Mouse (Mus musculus): ENCODE measurements around the gene Zmym4. TPM values are rescaled to one million over a fixed set of nuclear protein-coding genes. Genes with fewer than 3 reads are reported as not detected.
"Not testable (repeated sequence)": the region's sequence is repeated elsewhere in the genome, so short reads cannot be mapped to it uniquely, and the experiment has no call there.

The Zmym4 gene
- total RNA-seq, 2 experiments from 2014 or later, result 18.0 to 19.8 TPM

GRCm38 (mm10) chr4:126983321-126983720 is 15.4 kb upstream of the Zmym4 start:
- intact Hi-C loops (cut with DNase I), result no loop called here
- no peak overlapping the region for H3K27ac ChIP-seq
- no peak for TF ChIP-seq CTCF (IDR thresholded peaks at IDR 0.05)

DNA sequence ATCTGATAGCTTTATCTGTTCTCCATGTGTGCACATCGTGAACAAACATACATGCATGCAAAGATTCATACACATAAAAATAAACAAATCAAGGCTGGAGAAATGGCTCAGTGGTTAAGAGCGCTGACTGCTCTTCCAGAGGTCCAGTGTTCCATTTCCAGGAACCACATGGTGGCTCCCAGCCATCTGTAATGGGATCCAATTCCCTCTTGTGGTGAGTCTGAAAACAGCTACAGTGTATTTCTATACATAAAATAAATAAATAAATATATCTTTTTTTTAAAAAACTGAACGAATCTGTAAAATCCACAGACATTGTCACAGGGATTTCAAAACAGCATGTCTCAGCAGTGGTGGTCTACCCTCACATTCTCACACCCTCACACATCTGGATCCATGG is 10.8 kb upstream of the Zmym4 start:
- intact Hi-C loops (cut with DNase I), result no loop called here
- Histone ChIP-seq H3K4me3 (no peak overlapping the region), H3K27ac (no peak overlapping the region)
- DNase-seq, result no peak
- peak; percentile 3; the same call in 1 of the 2 replicates for TF ChIP-seq CTCF (IDR thresholded peaks at IDR 0.05)

More at GRCm38 (mm10) chr4:126983321-126983720, 15.4 kb upstream of the Zmym4 start:
- no peak overlapping the region for H3K4me3 ChIP-seq
- no peak for DNase-seq

DNA sequence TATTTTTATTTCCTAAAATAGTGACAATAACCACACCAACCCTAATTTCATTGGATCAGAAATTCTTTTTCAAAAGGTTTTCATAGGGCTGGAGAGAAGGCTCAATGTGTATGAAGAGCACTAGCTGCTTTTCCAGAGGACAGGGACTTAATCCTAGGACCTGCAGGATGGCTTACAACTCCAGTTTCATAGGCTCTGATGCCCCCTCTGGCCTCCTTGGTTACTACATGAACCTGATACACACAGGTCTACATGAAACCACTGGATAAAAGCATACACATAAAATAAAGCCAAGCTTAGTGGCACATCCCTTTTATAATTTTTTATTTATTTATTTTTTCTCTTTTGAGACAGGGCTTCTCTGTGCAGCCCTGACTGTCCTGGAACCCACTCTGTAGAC is 9.5 kb upstream of the Zmym4 start:
- intact Hi-C loops (cut with DNase I), result no loop called here
- H3K27ac ChIP-seq, result no peak overlapping the region
- TF ChIP-seq CTCF (IDR thresholded peaks at IDR 0.05), result peak; percentile 55
- peak; percentile 32 for DNase-seq
- no peak overlapping the region for H3K4me3 ChIP-seq

DNA sequence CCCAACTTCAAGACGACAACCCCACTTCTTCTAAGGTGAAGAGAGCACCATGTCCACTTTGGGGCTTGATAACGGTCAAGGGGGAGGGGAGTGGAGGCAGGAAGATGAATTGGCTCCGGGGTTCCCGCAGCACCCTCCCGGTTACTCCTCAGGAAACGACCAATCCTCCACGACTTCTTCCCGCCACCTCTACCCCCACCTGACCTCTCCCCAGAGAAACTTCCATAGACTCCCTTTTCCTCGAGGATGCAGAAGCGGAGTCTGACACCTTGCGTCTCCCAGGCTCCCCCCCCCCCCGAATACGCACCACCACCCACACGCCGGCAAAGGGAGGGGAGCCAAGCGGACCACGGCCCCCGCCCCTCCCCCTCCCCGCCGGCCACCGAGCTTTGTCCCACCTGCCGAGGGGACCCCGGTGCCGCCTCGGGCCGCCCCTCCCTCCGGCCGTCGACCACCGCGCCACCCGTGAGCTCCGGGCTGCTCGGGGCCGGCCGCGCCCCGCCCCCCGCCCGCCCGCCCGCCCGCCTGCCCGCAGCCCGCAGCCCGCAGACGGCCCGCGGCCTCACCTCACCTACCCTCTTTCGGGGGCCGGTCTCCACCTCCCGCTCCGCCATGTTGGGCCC is 583 bp downstream of the Zmym4 start:
- no peak for TF ChIP-seq CTCF (IDR thresholded peaks at IDR 0.05)
- intact Hi-C loops (cut with DNase I), result loop anchor here (5.0 kb wide), 1 partner anchor 55 kb away; the partner anchor contains the start of gene Sfpq

GRCm38 (mm10) chr4:126958682-126959081 is 9.3 kb downstream of the Zmym4 start:
- Histone ChIP-seq H3K4me3 (no peak overlapping the region), H3K27ac (no peak overlapping the region)
- TF ChIP-seq CTCF (IDR thresholded peaks at IDR 0.05), result no peak
- intact Hi-C loops (cut with DNase I), result no loop called here
- no peak for DNase-seq

More for the DNA sequence above, 583 bp downstream of the Zmym4 start:
- Histone ChIP-seq H3K27ac (peak overlapping the region; percentile 88), H3K4me3 (peak overlapping the region; percentile 91)
- DNase-seq, result peak; percentile 21

DNA sequence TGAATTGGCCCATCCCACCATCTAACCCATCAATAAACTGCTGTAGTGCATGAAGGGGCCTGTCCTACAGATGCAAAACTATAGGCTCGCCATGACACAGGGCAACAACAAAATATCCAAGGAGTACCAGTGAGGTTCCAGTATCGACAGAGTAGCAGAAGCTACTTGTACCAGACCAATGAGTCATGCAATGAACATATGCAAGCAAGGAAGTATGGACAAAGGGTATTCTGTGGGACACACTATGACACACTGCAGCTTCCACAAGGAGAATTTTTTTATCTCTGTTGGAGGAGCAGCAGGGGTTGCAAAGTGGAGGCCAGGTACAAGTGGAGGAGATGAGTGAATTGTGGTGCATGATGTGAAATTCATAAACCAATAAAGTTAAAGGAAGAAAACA is 9.7 kb downstream of the Zmym4 start:
- intact Hi-C loops (cut with DNase I), result no loop called here
- H3K27ac ChIP-seq, result no peak overlapping the region
- no peak for DNase-seq
- no peak for TF ChIP-seq CTCF (IDR thresholded peaks at IDR 0.05)
- H3K4me3 ChIP-seq, result no peak overlapping the region

DNA sequence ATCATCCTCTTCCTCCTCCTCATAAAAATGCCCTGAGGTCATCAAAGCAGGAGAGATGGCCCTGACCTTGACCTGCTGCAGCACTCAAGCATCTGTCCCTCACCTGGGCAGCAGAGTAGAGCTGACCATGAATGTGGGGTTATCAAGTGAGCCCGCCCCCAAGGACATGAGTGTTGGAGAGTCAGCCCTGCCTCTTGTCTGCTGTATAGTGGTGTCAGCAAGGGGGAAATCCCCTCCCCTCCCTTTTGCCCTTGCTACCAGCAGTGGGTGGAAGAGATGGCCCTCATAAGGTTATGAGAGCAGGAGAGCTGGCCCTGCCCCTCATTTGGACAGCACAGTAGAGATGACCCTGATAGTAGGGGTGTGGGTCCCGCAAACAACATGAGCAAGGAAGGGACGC is 10.5 kb downstream of the Zmym4 start:
- no peak for TF ChIP-seq CTCF (IDR thresholded peaks at IDR 0.05)
- no peak for DNase-seq
- intact Hi-C loops (cut with DNase I), result no loop called here
- Histone ChIP-seq H3K4me3 (no peak overlapping the region), H3K27ac (no peak overlapping the region)

- DNase-seq; H3K27ac ChIP-seq; intact Hi-C loops (cut with DNase I); H3K4me3 ChIP-seq: not testable (repeated sequence)
- peak; percentile 8; the same call in 1 of the 2 replicates for TF ChIP-seq CTCF (IDR thresholded peaks at IDR 0.05)
Observed at GRCm38 (mm10) chr4:126950801-126951200, 17.1 kb downstream of the Zmym4 start.

DNA sequence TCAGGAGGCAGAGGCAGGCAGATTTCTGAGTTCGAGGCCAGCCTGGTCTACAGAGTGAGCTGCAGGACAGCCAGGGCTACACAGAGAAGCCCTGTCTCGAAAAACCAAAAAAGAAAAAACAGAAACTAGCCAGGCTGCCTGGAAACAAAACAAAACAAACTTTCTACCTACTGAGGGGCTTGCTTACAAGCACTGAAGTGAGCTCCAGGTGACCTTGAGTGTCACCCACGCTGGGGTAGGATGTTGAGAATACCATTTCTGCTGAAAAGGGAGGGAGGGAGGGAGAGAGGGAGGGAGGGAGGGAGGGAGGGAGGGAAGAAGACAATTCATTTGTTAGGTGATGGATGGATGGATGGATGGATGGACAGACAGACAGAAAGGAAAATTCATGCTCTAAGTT is 24.5 kb downstream of the Zmym4 start:
- Histone ChIP-seq H3K4me3 (no peak overlapping the region), H3K27ac (no peak overlapping the region)
- TF ChIP-seq CTCF (IDR thresholded peaks at IDR 0.05), result no peak
- intact Hi-C loops (cut with DNase I), result no loop called here
- DNase-seq, result no peak

- Histone ChIP-seq H3K27ac (no peak overlapping the region), H3K4me3 (no peak overlapping the region)
- intact Hi-C loops (cut with DNase I), result no loop called here
- no peak for DNase-seq
- no peak for TF ChIP-seq CTCF (IDR thresholded peaks at IDR 0.05)
Observed at GRCm38 (mm10) chr4:126942846-126943245, 25.1 kb downstream of the Zmym4 start.

DNA sequence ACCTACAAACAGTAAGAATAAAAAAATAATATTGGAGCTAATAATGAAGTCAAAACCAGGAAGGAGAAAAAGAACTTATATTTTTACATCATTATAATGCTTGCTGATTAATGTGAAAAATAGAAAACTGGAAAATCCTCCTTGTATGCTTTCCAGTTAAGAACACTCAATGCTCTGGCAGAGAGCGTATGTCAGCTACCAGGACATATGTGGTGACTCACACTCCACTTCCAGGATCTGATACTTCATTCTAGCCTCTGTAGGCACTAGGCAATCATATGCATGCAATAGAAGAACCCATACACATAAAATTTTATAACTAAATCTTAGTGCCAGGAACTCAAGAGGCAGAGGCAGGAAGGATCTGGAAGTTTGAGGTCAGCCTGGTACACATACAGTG is 40.2 kb downstream of the Zmym4 start:
- intact Hi-C loops (cut with DNase I), result no loop called here
- no peak for DNase-seq

GRCm38 (mm10) chr4:126889879-126890278 is 78.1 kb downstream of the Zmym4 start:
- Histone ChIP-seq H3K4me3 (no peak overlapping the region), H3K27ac (no peak overlapping the region)
- DNase-seq, result no peak
- intact Hi-C loops (cut with DNase I), result loop anchor here (10.0 kb wide), 1 partner anchor 145 kb away; no protein-coding TSS in a partner anchor
- no peak for TF ChIP-seq CTCF (IDR thresholded peaks at IDR 0.05)

More for the DNA sequence above, 40.2 kb downstream of the Zmym4 start:
- TF ChIP-seq CTCF (IDR thresholded peaks at IDR 0.05), result no peak
- Histone ChIP-seq H3K27ac (no peak overlapping the region), H3K4me3 (no peak overlapping the region)

DNA sequence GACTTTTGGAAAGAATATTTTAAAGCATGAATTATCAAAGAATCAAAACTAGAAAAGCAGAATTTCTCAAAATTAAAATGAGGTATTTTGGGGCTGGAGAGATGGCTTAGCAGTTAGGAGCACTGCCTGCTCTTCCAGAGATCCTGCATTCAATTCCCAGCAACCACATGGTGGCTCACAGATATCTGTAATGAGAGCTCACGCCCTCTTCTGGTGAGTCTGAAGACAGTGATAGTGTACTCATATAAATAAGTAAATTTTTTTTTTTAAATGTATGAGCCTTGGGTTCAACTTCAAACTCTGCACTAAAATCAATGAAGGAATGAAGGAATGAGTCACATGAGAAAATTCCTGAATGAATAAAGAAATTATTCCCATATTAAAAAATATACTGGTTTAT is 82.0 kb downstream of the Zmym4 start:
- DNase-seq, result no peak
- Histone ChIP-seq H3K4me3 (no peak overlapping the region), H3K27ac (no peak overlapping the region)
- peak; percentile 40 for TF ChIP-seq CTCF (IDR thresholded peaks at IDR 0.05)
- intact Hi-C loops (cut with DNase I), result no loop called here

- TF ChIP-seq CTCF (IDR thresholded peaks at IDR 0.05), result no peak
- intact Hi-C loops (cut with DNase I), result no loop called here
- Histone ChIP-seq H3K4me3 (no peak overlapping the region), H3K27ac (no peak overlapping the region)
- DNase-seq, result no peak
Observed at GRCm38 (mm10) chr4:126883602-126884001, 84.3 kb downstream of the Zmym4 start.

Data from gastrocnemius, adult 2 months (tissue).